Mouse (Mus musculus) WW6 (cell line): ENCODE measurements at regions not wholly inside any gene's neighbourhood (a gene's known extent, or its start where the extent isn't known, plus 50 kb on each side); places are given as distances from the start of the nearest gene placed in this dataset.

Experiments used
- DNase-seq: peaks from one replicate; pipeline ENCODE4 v3.0.0-alpha.2; 2013; ENCODE audit warnings: low read depth, low spot score

DNA sequence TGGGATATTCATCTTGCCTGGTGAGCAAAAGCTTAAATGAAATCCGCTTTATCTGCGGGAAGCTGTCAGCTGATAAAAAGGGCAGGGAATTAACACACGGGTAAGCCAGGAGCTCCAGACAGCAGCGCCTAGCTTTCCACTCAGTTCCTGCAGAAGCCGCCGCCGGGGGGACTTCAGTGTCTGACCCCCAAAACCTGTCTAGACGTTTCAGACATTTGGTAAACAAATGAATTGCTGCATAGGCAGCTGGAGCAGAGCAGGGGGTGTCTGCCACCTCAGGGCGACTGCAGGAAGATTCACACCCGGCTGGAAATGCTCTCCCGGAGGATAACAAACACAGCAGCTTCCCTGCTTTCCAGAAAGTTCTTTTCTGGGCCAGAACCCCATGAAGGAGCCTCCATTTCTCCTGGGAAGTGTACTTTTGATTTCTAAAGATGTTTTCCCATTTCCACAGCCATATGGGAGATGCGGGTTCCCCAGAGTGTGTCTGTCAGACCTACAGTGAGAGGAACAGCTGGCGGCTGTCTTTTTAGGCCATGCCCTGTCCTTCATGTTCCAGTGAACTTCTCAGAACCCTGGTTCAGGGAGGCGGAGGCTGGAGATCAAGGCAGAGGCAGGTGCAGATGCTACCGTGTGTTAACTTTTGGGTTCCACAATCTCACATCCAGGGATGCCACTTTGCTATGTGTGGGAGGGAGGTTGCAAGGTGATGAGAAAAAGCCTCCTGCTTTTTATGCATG is 58.7 kb upstream of the Pmepa1 start:
- no peak for DNase-seq

DNA sequence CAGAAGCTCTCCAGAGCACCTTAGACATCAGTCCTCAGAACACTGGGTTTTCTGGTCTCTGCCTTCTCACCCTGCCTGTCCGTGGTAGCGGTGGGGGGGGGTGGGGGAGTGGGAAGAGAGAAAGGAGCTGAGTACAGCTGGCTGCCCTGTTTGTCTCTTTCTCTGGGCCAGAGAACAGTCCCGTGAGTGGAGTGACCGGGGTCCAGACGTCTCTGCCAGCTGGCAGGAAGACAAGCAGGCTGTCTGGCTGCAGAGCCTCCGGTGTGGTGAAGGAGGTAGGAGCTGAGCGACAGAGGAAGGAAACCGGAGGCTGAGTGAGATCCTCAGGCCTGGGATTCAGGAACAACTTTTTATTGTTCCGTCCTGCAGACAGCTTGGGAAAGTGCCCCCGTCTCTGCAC is 59.5 kb upstream of the Pmepa1 start:
- DNase-seq = no peak

DNA sequence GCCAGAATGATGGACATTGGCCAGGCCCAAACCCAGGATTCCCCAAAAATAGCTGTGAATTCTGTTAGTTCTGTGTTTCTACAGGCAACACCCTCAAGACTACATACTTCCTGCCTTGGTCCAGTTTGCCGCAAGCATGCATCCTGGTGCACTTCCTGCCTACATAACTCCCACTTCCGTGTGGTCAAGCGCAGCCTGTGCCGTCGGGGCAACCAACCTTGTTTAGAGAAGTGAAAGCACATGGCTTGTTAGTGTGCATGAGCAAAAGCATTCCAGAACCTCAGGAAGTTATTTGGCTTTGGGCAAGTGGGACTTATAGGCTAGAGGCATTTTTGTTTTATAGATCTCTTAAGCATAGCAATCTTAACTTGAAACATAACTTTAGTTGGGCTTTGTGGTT is 61.3 kb upstream of the Pmepa1 start:
- DNase-seq = no peak

DNA sequence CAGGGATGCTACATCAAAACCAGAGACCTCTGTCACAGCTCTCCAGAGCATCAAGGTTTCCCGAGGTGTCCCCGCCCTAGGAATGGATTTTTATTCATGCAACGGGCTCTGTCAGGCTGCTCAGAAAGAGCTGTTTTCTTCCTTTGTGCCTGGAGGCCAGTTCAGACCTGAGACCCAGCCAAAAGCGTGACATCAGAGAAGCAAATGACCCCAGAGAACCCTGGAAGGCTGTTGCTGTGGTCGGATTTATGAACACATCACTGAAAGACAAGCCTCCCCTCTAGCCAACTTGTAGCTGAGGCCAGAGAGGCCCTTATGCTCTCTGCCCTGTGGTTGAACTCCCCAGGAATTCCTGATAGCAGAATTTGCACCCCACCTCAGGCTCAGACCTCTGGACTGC is 62.3 kb upstream of the Pmepa1 start:
- DNase-seq = no peak

DNA sequence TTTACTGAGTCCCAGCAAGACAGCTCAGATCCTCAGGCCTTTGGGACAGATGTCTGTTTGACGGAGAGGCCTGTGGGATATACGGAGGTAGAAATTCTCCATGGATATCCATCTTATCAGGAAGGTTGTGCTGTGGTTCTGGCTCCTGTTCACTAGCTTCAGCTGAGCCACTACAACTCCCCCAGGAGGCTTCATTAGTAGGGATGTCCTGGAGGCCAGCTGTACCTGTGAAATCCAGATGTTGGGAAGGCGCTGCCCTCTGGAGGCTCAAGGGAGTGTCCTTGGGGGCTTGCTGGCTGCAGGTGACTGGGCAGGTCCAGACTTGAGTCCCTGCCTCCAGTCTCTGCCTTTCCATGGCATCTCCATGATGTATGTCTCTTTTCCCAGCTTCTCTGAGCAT is 62.9 kb upstream of the Pmepa1 start:
- no peak for DNase-seq

DNA sequence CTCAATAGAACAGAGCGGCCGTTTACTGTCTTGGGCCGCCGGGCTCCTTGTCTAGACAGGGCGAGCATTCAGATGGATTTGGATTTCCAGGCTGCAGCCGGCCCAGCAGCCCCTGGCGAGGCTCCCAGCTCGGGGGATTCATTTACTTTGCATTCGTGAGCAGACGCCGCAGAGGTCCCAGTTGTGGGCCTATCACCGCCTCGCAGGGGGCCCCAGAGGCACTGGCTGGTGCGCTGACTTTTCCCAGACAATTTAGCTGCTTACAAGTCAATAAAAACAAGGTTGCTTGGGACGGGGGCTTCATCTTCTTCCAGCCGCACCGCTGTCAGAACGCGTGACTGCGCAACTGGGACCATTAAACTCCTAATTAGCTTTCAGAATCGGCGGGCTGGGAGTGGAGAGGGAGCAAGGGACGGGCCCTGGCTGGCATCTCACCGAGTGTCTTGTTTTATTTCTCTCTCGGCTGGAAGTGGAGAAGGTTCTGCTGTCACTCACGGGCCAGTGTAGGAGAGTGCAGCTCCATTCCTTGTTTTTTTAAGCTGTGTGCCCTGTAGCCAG is 63.8 kb upstream of the Pmepa1 start:
- DNase-seq = no peak

DNA sequence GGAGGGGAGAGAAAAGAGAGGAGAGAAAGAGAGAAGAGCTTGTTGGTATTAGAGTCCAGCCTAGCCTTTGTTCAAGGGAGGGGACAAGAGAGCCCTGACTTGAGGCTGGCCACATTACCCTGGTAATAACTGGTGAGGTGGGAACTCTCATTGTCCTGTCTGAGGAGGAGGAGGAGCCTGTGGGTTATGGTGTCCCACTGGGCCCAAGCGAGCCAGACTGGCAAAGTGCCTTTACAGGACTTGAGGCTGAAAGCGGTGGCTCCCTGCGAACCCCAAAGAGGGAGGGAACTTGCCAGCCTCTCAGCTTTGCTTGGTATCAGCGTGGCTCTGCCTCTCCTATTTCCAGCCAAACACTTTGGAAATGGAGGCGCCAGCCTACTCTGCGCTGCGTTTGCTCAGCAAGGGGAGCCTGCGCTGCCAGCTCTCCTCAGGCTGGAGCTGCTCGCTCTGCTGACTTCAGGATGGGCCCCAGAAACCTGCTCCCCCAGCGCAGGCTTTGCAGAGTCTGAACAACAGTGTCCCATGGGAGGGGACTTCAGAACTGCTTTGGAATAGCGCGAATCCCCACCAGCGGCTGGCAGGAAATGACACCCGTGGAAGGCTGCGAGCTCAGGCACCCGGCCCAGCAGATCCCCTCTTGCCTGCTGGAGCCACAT is 66.4 kb upstream of the Pmepa1 start:
- DNase-seq = no peak

DNA sequence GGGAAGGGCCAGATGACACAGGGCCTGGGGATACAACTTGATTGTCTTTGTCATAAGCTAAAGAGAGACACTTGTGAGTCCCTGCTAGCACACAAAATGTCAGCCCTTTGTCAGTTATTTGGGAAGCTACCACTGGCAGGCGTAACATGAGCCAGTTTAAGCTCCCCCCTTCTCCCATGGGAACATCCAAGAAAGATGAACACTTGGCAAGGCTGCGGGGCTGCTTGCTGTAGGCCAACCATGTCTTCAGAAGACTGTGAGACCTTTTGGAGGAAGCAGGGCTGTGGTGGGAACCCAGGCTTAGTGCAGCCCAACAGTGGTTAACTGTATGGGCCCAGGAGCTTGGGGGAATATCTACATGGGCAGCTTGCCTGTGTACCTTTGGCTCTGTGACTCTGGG is 67.3 kb upstream of the Pmepa1 start:
- no peak for DNase-seq

DNA sequence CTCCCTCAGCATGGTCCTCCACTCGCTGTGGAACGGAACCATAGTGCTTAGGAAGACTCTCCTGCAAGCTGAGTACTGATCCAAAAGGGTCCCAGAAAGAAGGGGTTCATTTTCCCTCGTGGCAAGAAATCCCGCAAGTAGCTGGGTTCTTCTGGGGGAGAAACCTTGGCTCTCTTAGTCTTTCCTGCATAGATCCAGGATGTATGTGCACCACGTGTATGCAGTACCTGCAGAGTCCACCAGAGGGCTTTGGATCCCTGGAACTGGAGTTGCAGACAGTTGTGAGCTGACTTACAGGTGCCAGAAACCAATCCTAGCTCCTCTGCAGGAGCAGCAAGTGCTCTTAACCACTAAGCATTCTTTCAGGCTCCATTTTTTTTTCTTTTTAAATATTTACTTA is 67.9 kb upstream of the Pmepa1 start:
- no peak for DNase-seq

DNA sequence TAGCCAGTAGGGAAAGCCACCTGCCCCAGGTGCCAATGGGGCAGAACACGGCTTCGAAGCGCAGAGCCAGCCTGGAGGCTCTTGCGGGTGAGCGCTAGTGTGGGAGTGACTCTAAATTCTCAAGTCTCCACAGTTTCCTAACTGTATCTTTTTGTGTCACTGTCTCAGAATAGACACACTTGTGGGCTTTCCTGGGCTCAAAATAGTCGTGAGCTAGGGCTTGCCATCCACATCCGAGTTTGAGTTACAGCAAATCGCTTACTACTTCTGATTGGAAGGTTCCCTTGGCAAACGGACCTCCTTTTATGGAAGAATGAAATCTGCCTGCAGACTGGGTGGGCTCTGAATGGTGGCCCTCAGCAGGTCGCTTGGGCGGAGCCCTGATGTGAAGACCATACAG is 71.0 kb upstream of the Pmepa1 start:
- DNase-seq = no peak

DNA sequence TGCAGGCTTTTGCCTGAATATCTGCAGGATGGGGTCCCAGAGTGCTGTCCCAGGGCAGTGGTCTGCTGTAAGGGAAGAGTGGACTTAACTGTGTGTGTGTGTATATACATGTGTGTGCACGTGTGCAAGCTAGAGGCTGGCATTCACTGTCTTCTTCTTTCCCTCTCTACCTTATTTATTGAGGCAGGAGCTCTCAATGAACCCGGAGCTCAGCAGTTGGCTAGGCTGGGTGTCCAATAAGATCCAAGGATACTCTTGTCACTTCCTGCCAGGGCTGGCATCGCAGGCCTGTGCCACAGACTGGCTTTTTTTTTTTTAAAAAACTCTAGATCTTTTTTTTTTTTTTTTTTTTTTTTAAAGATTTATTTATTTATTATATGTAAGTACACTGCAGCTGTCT is 72.4 kb upstream of the Pmepa1 start:
- DNase-seq = no peak

DNA sequence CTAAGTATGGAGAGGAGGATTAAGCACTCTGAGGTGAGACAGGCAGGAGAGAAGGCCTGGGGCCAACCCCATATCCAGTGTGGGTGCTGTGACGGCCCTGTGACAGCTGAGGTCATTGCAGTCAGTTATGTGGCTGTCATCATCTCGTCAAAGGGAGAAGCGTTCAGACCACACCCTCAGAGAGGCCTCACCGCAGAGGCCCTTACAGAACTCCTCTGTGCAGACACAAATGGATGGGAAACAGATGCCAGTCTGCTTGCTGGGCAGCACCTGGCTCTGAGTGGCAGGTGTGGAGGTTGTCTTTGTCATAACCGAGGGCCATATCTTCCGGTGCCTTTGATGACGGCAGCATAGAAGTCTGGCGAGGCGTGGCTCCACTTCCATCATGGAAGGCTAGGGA is 73.2 kb upstream of the Pmepa1 start:
- no peak for DNase-seq

DNA sequence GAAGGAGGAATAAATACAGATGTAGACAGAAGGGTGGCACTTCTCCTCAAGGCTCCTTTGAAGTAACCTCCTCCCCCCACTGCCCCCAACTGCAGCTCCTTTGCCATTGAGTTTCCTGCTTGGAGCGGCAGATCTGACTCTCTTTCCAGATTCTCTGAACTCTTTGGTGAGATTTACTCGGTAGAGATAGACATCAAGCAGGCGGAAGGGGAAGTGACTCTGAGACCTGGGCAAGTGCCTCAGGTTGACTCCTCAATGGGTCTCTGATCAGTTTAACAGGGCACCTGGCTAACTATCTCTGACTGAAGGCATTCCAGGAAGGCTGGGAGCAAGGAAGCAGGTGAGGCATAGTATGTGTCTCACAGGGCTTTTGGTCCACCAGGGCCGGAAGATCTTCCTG is 73.6 kb upstream of the Pmepa1 start:
- DNase-seq = no peak

DNA sequence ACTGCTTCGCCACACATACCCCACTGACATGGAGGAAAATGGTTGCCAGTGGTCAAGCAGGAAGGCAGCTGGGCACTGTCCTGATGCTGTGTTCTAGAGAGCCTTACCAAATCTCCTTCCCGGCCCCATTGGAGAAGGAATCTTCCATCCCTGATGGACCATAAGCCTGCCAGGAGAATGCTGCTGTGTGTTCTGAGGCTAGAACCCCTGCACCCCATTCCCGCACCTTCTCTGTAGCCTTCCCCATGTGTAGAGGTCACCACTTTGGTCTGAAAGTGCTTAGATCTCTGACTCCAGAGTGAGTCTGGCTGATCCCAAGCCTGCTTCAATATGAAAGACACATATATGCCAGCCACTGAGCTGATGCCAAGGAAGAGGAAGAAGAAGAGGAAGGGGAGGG is 74.1 kb upstream of the Pmepa1 start:
- no peak for DNase-seq

DNA sequence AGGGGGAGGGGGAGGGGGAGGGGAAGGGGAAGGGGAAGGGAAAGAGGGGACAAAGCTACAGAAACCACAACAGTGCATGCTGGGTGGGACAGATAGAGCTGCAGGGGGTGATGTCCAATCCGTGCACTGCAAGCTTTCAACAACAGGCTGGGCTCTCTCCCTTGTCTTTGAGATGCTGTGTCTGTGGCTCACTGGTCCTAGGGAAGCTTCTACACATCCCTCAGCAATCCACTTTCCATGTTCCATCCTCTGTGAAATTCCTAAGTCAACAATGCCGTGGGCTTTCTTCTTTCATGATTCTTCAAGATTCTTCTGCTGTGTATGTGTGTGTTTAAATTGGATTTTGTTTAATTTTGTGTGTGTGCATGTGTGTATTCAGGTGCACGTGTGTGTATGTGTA is 74.5 kb upstream of the Pmepa1 start:
- DNase-seq = no peak

DNA sequence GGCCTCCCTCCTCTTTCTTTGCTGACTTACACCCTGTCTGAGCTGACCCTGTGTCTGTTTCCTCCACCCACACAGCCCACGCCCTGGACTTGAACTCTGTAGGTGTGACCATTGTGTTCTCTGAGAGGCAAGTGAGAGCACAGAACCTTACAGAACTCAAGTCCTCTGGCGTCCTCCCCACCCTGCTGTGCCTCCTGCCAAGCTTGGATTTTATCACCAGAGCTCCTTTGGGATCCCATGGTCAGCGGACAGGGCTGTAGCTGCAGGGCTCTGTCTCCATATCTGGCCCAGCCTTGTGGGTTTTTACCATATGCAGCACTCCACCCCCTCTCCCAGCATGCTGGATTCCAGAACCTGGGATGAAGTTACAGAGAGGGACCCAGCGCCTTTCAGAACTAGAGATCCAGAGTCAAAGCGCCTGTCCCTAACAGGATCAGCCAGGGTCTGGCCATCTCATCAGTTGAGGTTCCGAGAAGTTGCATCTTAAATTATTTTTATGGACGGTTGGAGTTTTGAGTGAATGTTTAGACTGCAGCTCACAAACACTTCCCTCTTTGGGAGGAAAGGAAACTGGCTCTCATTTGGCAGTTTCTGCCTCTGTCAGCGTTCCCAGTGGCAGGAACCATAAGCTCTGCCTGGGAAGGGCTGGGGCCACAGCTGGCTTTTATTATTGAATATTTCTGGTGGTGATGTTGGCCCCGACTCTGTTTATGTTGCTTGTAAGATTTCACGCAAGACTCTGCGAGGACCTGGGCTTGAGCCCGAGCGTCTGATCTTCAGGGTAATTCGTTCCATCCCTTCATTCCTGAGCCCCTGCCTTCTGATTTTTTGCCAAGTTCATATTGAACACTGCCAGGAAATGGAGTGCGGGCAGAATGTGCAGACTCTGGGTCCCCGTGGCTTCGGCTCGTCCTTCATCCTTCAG is 75.8 kb upstream of the Pmepa1 start:
- no peak for DNase-seq

DNA sequence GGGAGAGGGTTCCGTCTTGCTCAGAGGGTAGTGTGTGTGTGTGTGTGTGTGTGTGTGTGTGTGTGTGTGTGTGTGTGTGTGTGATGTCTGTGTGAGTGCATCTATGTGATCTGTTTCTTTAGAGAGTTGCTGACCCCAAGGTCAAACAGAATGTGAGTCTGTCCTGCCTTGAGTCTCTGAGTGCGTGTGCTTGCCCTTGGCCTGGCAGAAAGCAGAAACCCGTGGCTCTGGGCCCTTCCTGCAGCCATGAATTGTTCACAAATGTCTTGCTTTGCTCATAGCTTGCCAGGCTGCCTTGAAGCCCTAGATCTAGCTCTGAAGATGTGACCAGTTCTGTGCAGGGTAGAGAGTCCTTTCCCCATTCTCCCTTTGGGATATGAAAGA is 76.4 kb upstream of the Pmepa1 start:
- no peak for DNase-seq

DNA sequence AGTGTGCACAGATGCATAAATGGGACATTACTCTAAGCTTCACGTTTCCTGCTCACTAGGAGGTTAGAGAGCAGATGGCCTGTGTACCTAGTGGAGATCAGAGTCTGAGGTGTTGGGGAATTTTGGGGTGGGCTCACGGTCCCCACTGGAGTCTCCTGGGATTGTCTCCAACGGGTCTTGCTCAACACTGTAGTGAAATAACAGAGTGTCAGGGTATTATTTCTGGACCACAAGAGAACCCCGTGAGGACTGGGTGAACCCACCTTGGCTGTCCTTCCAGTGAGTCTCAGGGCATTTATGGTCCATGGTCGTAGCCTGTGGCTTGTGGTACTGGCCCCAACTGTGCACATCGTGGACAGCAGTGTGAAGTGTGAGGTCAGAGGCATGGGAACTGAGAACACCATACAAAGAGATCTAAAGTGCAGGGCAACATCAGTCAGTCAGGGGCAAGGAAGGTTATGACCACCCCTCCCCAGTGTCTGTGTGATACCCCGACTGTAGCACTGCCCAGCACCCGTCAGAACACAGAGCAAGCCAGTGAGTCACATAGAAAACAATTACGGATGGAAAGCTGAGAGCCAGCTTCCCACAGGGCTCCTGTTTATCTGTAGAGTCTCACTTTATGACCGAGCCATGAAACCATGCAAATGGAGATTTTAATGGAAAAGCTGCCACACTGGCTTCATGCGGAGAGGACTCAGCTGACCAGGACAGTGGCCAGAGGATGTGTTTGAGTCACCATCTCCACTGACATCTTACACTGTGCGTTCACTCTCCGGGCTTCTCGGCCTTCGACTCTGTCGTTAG is 77.3 kb upstream of the Pmepa1 start:
- DNase-seq = no peak

DNA sequence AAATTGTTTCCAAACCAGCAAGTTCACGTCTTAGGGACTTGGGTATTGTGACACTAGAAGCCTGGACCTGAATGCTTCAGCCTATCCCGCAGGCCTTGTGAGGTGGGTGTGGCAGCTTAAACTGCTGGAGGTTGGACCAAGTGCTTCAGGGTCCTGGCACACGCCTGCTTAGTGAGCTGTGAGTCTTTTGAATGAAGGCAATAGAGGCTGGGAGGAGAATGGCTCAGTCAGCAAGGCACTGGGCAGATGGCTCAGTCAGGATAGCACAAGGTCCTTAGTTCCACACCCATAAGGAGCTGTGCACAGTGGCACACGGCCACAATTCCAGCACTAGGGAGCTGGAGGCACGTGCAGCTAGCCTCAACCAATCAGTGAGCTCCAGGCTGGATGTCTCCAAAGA is 80.5 kb upstream of the Pmepa1 start:
- DNase-seq = no peak

DNA sequence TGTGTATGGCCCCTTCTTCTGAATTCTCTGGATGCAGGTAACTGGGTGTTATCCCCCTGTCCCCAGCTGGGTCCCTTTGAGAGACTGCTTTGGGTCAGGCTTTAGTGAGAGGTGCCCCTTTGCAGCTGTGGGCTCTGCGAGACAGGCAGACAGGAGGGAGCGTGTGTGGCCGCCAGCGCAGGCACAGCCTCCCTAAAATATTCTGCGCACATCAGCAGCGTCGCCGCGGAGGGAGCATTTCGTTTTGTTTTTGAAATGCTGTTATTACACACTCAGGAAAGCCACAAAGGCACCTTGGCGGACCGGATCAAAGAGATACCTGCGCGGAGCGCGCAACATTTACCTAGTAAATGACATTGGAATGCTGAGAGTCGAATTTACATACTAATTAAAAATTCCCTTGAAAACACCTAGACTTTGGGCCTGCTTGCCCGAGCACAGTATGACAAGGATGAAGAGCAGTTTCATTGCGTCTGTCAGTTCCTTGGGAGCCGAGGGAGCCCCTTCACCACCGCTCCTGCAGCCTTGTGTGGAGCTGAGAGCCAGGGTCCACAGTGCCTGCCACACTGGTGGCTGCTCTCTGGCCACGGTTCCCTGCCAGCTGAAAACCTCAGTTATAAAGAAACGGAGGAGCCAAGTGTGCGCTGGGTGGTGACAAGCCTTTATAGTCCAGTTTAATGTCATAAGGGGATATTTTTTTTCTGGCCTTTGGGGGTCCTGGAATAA is 89.3 kb upstream of the Pmepa1 start:
- no peak for DNase-seq

DNA sequence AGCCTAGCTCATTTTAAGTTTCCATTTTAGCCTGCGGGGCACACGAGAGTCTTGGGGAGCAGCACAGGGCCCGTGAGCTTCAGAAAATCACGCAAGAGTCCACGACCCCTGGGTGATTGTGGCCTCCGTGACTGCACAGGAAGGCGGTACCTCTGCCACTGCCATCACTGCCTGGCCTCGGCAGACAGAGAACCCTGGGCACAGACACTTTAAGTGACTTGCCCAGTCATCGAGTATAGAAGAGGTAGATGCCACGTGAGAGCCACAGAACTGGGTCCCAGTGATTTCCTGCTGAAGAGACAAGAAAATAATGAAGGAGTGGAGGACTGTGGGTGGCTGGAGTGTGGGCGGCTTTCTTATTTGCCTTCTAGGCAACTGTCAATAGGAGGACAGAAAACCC is 90.4 kb upstream of the Pmepa1 start:
- no peak for DNase-seq
